Mouse (Mus musculus) granulocyte monocyte progenitor cell, adult 5-6 weeks (primary cell): ENCODE results near the gene Kcnk10. TPM values are rescaled to one million over a fixed set of nuclear protein-coding genes. Genes with fewer than 3 reads are reported as not detected.
A peak's percentile ranks its signal among the peaks of the same experiment; 100 is the strongest.
"Not testable (repeated sequence)": the region's sequence is repeated elsewhere in the genome, so short reads cannot be mapped to it uniquely, and the experiment has no call there.

Source experiments
- ATAC-seq: replicated peaks from 2 replicates; pipeline ENCODE4 v1.8.0; 2016; ENCODE audit warnings: mild to moderate bottlenecking, moderate TSS enrichment, inconsistent platforms; ENCODE audit not compliant: poor library complexity, severe bottlenecking
- total RNA-seq, 2 experiments: library from RNA; stranded (forward) in 1 of 2; stranded (reverse) in 1 of 2; fragments of 200-712, 200-1000 nt in 1 of 2; fragments of >200 nt in 1 of 2; fragmentation: Nextera tagmentation in 1 of 2; gene quantifications; 2 replicates each; pipeline ENCODE4 v1.2.3; 2014 to 2017

Kcnk10 gene
- total RNA-seq (2014; fragmentation: Nextera tagmentation) (not detected in 2 replicates), total RNA-seq (2017) (not detected in 2 replicates)

DNA sequence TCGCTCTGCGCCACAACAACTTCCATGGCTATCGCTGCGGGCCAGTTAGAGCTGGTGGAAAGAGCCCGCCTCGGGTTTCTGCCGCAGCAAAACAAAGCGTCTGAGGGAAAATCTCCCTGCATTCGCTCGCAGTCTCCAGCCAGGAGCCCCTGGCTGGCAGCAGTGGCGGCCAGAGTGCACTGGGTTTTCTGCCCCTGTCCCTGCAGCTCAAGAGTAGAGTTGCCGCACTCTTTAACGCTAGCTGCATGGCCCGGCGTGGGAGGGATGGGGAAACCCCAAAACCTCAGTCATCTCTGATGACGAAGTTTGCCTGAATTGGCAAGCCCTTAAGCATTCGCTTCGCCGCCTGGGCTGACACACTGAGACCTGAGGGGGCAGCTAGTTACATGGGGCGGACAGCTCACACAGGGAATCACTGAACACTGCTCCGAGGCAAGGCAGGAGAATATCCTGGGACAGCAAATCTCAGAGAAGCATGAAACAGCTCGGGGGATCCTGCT, at the start of gene Kcnk10:
Gene Kcnk10 (minus strand): TSS at position 450 of the 500 bp plus-strand sequence.
- ATAC-seq: no peak

DNA sequence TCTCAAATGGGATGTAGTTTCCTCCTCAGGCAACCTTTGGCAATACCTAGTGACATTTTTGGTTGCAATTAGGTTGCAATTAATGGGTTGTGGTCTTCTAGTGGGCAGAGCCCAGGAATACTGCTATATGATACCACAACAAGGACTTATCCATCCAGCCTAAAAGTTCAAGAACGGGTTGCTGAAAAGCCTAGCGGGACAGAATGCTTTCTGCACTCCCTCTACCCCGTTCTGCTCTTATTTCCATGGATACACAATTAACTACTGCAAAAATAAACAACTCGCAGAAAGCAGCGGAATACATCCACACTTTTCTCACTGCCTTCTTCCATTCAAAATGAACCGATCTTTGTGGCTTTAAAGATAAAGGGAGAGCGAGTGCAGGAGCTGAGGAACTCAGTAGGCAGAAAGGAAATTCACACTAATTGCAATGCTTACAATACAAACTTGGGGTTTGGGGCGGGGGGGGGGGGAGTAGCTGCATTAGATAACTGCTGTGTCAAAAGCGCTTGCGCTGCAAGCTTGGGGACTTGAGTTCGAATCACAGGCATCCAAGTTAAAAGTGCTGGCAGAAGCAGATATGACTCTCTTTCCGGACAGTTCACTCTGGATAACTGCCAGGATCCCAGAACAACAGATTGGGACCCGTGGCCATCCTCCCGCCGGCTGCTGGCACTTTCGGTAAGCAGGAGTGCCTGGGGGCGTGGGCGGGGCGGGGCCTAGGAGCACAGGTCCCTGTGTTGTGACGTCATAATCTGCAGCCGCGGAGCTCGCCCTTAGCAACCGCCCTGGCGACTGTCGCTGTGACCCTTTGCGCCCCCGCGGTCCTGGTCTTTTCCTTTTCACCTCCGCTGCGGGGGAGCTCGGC, 49.5 kb upstream of the Kcnk10 start, which contains the start of gene Spata7:
Gene Spata7 (plus strand): TSS at position 766 of the 868 bp plus-strand sequence.
- peak; percentile 100 for ATAC-seq

DNA sequence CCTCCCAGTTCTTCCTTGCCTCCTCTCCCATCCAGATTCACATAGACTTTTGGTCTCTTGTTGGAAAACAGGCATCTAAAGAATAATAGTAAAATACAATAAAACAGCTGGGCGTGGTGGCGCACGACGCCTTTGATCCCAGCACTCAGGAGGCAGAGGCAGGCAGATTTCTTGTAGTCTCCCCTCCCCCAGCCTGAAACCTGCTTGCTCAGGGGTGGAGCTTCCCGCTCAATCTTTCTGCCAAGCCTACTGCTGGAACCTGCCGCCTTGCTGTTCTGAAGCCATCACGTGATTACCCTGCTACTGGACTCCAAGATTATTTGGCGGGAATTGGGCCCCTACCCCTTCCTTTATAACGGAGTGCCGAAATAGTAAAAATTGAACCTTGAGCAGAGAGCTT, 45.2 kb upstream of the Kcnk10 start:
- not testable (repeated sequence) for ATAC-seq

DNA sequence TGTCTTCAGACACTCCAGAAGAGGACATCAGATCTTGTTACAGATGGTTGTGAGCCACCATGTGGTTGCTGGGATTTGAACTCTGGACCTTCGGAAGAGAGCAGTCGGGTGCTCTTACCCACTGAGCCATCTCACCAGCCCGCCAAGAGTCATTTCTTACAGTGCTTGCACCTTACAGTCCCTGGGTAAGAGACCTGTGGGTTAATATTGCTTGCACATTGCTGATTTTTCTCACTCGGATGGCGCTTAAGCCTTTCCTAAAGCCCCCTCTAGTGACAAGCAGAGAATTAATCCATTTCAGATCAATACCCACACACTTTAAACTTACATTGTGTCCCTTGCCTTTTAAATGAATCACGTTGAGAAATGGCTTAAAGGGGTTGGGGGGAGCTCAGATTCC, 42.8 kb upstream of the Kcnk10 start:
- not testable (repeated sequence) for ATAC-seq

DNA sequence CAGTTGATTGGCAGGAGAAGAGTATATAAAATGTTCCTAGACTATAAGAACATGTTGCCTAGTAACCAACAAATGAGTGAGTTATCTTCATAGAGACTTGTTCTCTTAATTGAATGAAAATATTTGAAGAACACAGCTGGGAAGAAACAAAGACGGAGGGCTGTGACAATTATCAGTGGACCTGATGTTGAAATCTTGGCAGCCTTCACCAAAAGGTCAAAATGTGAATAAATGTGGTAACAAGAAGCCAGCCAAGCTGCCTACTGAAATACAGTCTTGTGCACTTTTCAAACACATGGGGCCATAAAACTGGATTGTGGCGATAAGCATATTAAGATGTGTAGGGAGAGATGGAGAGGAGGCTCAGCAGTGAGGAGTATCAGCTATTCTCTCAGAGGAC, 41.4 kb upstream of the Kcnk10 start:
- ATAC-seq: no peak

DNA sequence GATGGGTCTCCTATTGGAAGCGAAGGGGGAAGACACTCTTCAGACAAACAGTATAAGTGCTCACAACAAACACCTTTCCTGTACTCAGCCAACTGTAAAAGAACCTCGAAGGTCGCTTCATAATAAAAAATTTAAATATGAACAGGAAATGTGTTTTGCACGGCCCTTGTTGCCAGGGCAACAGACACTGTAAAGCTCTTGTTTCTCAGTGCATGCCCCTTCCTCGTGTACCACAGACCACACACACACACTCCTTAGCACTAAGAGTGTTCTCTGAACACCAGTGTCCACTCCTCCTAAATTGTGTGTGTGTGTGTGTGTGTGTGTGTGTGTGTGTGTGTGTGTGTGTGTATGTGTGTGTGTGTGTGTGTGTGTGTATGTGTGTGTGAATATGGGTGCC, 37.6 kb upstream of the Kcnk10 start:
- ATAC-seq: no peak

DNA sequence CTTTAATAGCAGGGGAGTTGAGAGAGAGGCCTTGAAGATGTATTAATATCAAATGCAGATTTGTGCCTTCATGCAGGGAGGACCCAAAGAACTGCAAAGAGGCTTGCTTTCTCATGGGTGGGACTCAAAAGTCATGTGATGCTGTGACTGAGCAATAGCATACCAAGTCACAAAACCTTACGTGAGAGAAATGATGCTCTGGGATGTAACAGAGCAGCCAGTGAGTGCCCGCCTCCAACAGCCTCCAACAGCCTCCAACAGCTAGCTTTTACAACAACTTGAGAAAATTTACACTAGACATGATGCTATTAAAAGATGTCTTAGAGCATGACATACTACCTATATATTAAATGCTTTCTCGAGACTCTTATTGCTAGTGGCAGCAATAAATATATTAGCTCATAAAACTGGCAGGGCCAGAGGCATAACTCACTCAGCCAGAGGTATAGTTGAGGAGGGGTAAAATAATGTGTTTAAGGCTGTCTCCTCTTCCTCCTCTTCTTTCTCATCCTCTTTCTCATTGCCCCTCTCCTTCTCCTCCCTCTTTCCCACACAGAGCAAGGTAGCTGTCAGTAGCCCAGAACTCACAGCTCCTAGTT, 36.9 kb upstream of the Kcnk10 start:
- no peak for ATAC-seq

DNA sequence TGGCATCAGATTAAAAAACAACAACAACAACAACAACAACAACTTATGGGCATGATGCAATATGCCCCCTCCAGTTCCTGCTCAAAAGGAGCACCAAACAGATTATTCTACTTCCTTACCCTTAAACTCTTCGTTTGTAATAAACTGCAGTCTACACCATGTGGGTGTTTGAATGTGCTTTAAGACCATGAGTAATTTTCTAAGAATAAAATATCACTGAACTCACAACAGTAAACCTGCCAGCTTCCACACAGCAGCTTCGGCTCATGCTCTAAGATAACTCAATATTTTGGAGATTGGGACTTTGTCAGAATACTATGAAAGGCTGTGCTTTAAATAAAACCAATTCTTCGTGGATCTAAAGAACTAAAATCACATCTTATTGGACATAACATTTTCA, 32.2 kb upstream of the Kcnk10 start:
- no peak for ATAC-seq

DNA sequence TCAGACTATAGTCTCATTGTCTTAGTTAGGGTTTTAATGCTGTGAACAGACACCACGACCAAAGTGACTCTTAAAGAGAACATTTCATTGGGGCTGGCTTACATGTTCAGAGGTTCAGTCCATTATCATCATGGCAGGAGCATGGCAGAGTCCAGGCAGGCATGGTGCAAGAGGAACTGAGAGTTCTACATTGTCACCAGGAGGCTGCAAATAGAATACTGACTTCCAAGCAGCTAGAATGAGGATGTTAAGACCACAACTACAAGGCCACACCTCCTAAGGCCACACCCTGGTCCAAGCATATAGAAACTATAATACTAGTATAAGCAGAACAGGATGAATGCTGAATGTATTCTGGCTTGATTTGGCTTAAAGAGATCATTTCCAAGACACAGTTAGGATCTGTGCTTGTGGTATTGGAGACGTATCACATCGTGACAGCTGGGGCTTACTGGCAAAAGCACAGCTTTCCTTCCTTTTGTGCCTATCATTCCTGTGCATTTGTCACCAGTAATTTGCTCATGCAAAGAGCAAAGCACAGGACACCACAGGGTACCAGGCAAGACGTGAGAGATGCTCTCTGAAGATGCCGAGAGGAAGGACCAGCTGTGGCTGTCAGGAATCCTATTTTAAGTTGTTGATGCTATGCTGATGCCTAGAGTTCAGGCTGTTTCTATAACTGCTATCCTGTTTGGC, 28.6 kb upstream of the Kcnk10 start:
- ATAC-seq: peak; percentile 99

DNA sequence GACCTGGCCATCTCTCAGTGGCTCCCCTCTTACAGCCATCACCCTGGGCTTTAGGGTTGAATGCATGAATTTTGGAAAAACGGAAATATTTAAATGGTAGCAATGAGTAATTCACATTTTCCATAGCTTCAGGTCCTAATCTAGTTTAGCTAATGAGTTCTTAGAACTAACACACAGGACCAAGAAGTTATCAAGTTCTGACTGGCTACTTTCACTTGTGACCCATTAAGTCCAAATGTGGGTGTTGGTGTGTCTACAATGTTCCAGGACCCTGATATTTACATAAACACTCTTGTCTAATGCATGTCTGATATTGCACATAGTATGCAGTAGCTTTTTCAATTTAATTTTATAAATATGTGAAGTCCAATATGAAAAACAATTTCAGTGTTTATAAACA, 27.2 kb upstream of the Kcnk10 start:
- no peak for ATAC-seq

DNA sequence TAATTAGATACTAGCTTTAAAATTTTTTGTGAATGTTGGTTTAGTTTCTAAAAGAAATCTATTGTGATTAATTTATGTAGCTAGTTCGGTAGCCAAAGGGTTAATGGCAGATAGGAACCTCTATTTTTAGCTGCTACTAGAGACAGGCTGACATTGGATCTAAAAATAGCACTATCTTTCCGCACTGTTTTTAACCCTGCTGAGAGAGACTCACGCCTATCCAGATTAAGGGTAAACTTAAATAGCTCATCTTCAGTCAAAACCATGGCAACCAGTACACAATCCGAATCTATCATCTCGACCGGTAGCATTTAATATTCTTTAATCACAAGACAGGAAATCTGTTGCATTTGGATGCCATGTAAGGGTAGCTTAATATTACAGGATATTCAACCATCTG, 24.0 kb upstream of the Kcnk10 start:
- ATAC-seq: no peak

DNA sequence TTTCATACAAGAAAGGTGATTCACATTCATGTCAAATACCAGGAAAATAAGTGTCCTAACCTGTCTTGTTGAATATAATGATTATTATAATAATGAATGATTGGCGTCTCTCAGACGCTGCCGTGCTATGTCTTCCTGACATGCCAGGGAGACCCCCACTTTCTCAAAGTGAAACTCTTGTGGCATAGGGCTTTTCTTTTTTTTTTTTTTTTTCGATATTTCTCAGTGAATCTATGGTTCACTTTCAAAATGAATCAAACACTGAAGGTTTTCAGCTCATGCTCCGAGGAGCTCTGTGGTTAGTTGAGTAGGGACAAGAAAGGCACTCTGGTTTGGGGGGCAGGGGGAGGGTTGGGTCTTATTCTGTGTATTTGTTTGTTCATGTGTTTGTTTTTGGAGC, 22.8 kb upstream of the Kcnk10 start:
- ATAC-seq: no peak

DNA sequence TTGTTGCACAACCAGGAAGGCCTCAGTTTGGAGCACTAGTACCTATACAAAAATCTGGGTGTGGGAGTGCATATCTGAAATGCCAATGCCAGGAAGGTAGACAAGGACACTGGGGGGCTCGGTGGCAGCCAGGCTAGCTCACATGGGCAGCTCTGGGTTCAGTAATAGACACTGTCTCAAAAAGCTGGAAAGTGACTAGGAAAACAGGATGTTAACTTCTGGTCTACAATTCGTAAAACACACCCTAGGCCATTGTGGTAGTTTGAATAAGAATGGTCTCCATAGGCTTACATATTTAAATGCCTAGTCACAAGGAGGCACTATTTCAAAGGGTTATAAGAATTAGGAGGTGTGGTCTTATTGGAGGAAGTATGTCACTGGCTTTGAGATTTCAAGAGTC, 12.9 kb upstream of the Kcnk10 start:
- no peak for ATAC-seq

DNA sequence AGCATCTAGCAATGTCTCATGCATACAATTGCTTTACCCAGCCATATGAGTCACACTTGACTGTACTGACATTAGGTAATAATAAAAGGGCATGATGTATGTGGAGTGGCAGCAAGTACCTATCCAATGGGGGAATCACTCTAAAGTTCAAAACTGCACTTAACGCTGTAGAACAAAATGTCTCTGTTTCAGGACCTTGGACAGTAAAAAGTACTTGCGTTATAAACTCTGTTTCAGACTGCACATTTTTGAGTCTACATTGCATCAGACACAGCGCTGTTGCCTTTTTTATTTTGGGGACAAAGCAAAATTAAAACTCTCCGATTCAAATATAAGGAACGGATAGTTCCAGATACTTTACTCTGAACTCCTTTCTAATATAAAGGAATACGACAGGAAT, 10.5 kb upstream of the Kcnk10 start:
- ATAC-seq: no peak

DNA sequence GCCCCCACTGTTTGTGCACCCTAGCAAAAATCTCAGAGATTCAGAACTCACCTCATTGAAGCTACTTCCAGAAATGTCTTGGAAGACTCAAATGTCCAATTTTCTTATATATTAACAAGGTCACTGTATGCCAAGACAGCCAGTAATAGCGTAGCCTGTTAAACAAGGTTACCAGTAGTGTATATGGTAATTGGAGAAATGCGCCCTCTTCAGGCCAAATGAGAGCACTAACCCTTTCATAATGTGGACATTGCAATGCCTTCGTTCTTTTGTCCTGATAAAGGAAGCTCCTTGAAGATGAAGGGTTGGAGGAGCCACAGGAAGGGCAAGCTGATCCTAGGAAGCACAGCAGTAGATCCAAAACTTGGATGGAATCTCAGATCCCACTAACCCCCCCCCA, 7.2 kb upstream of the Kcnk10 start:
- peak; percentile 48; the same call in 1 of the 2 replicates for ATAC-seq

DNA sequence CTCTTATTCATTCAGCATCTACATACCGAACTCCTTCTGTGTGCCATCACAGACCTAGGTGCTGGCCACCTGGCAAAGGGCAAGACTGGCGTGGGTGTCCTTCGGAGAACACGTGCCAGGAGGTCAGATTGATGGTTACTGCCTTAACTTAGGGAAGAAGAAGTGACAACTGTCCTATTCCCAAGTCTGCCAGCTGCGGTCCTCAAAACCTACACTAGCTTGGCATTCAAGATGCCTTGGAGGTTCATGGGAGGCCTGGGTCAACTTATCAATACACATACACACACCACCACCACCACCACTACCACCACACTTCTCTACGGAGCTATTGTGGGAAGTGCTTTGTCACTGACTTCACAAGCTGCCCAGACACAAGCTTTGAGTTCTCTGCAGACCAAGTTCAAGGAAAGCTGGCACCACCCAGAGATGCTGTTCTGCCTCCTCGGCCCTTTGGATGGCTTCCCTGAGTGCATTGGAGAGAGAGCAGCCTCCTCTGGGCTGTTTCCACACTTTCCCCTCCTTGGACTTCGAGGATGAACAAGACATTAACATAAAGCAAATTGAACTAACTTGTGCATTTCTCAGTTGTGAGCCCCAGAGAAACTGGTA, 2.1 kb downstream of the Kcnk10 start:
- no peak for ATAC-seq

DNA sequence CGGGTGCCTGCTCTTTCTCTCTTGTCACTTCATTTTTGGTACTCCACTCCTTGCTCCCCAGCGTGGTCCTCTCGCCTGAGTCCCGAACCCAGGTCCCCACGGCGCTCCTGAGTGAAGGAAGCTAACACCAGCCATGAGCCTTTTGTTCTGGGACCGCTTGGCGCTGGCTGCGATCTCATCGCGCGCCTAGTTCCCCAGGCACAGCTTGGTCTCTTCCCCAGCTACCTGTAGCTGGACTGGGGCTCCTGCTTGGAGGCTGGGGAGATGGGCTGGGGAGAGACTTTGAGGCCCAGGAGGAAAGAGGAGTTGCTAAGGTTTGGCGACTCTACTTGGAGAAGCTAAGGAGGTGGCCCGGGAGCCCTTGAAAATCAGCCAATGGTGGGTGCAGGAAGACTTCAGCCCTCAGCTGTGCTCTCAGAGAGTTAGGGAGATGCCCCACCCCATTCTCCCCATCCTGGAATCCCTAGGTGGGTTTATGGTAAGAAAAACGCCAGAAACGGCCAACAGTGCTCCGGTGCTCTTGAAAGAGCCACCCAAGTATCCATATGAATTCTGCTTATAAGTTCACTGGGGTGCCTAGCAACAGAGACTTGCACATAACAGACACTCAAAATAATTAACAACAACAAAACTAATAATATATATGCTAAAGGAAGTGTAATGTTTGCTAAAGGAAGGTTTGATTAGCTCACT, 2.8 kb downstream of the Kcnk10 start:
- ATAC-seq: no peak

DNA sequence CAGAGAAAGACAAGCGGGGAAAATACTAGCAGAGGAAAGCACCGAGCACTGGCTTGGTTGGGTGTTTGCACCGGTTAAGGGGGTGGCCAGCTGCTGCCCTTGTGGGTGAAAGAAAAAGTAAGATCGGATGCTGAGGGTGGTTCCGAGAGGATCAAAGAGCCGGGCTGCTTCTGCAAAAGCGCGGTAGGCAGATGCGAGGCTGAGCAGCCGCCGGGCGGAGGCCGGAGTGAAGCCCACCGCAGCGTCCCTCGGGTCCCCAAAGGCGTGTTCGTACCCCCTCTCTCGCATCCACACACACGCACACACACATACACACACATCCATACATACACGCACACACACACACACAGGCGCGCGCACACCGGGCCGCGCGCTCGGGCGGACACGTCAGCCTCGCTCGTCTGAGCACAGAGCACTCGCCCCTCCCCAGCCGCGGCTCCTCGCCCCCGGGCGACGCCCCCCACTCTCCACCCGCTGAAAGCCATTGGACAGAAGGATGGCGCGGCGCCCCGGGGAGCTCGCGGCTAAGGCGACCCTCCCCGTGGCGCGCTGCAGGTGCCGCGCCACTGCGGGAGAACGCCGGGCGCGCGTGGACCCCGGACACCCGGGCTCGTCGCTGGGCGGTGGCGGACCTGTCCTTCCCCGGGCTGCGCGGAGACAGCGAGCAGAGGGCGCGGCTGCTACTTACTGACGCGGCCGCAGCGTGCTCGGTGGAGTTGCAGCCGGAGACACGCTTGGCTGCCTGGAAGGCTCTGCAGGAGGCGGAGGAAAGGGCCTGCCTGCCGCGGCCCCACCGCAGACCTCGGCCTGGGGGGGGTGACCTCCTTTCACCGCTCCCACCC, 3.5 kb downstream of the Kcnk10 start:
- peak; percentile 59 for ATAC-seq
